Mouse (Mus musculus) right cerebral cortex, postnatal 14 days (tissue): ENCODE data around the gene Kcnh7.

Source experiments
- DNase-seq: peaks from one replicate; pipeline ENCODE4 v3.0.0; 2022

Kcnh7 gene

DNA sequence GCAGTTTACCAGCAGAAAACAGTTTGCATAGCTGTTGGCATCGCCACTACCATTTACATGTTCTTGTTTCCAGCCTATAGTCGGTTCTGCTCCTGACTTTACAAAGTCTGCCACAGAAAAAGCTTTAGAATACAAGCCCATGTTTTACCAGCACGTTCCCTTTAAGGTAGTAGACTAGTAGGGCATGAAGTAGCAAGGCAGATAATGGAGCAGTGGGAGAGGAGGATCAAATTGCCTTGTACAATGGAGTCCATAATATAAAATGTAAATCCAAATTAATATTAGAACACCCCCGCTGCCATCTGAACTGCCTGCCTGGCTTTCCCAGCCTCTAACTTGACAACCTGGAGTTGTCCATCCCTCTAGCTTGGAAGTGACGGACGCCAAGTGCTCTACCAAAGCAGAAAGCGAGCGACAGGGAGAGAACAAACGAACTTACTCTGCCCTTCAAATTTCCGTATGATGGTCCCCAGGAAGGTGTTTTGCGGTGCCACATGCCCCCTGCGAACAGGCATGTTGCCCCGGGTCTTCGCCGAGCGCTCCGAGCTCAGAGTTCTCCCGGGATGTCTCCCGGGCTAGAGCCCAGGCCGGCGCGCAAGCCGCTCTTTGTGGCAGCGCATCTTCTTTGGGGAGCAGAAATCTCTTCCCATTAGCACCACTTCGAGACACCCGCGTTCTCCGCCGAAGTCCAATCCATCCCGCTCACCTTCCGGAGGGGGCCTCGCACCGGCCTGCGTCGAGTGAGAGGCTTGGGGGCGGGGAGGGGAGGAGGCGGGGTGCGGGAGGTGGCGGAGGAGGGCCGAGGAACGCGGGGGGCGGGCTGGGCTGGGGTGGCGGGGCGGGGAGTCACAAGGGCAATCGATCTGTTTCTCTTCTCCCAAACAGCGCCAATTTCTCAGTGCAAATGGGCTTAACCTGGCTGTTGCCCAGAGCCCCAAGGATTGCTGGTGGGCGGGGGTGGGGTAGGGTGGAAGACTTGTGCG, at the start of gene Kcnh7:
Kcnh7 (minus strand) TSS at position 725 of the 983 bp plus-strand sequence.
- peak; percentile 34 for DNase-seq

DNA sequence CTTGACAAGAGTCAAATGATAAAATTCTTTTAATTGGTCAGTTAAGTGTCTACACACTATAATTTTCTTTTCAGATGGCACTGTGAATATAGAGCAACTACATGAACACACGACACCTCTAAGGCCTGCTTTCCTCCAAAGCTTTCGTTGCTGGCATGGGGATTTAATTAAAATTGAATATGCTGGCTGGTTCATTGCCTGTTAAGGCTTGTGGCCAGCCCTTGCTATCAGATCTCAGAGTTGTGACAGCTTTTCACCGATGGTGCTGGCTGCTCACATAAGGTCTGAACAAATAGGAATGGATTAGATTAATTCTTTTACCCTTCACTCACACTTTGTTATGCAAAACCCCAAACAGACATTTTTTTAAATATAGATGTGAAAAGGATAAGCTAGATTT, 23.3 kb upstream of the Kcnh7 start:
- no peak for DNase-seq

DNA sequence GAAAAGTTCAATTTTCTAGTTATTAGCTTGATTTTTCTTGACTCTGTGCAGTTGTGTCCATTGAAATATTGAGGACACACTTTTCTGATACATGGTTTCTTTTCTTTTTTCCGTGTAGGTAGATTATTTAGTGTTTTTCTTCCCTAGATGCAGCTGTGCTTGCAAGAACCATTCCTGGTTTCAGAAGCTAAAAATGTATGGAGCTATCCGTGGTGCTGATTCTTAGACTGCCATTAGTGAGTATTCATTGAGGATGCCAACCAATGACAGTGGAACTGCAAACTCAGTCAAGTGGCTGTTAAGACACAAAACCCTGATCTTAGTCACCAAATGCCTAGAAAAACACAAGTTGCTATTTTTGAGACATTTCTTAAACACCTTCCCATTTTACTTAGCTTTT, 1.9 kb upstream of the Kcnh7 start:
- DNase-seq, result no peak

DNA sequence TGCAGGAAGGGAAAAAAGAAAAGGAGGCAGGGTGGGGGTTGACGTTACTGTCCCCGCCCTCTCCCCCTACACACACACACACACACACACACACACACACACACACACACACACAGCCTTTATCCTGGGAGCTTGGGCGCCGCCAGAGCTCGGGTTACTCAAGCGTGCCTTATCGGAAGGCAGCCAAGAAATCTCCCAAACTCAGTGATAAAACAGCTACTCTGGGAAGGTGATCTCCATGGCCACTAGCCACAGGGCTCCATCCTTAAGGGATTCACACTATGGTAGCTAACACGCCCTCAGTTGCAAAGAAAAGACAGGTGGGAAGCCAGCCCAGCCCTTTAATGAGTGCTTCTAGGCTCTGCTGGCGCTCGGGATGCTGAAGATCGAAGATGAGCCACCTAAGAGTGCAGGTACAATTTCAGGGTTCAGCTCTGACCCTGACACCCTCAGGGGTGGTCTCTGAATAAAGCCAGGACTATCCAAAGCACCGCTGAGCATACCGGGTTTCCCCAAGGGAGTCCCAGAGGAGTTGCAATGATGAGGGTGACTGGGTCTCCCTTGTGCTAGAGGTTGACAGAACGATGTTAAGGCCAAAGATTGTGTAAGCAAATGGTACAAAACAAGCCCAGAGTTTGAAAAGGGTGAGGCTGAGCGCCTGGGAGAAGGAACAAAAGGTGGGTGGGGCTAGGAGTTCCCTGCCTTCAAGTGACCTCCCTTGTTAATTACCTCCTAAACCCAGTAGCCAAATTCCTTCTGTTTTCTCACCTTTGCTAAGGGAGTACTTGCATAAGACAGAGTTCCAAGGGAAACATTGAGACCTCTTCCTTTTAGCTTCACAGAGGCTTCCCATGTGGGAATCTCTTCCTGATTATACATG, 704 bp upstream of the Kcnh7 start:
- peak; percentile 42 for DNase-seq

DNA sequence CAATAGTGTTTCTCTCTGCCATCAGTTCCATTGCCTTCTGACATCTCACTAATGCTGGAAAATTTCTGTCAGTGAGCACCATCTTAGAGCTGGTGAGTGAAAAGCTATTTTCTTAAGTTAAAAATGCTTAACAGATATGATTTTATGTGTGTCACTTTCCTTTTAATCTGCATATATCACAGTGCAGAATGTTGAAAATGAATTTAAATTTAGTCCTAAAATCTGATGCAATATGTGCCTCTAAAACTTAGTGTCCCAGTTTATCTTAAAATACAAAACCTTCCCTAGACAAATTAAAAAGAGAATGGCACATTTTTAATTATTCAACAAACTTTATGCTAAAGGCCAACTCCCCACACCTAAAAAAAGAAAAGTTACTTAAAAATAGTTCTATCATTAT, 30.4 kb downstream of the Kcnh7 start:
- DNase-seq, result no peak

DNA sequence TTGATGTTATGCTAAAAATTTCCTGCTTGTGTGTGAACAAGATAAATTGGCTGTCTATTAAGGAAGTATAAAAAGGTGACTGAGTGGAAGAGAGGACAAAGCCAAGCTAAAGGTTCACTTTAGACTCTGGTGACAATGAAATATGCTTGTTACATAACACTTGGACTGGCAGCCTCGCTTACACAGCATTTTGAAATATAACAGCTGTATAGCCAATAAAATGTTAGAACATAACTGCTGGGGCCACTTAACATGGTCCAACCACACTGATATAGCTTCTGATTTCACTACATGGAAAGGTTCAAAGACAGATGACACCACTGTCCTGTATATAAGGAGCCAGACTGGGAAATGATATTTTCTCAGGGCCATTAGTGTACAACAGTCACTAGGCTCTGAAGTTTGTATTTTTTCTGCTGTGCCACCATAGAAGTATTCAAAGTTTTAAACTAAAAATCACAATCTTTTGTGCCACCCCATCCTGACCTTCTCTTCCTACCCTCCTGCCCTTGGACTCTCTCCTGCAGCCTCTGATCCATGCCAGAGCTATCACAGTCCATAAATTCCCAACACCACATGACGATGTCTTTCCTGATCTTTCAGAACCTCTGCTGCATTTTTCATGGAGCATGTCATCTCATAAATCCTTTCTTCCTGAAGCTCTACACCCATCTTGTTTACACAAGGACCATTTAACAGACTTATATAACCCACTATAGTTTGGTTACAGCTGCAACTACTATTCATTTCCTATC, 56.1 kb downstream of the Kcnh7 start:
- DNase-seq, result no peak

DNA sequence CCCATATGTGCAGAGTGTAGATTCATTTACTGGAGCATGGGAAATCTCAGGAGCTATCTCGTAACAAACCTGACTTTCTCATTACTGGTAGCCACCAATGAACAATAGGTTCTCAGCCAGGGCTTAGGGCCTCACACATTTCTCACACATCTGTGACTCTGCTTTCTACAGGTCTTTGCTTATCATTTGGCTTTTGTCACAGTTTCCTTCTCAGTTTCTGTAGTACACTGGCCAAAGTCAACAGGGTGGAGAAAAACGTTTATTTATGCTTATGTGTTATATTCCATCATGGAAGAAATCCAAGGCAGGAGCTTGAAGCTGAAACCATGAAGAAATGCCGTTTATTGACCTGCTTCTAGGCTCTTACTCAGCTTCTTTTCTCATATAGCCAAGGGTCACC, 63.8 kb downstream of the Kcnh7 start:
- no peak for DNase-seq

DNA sequence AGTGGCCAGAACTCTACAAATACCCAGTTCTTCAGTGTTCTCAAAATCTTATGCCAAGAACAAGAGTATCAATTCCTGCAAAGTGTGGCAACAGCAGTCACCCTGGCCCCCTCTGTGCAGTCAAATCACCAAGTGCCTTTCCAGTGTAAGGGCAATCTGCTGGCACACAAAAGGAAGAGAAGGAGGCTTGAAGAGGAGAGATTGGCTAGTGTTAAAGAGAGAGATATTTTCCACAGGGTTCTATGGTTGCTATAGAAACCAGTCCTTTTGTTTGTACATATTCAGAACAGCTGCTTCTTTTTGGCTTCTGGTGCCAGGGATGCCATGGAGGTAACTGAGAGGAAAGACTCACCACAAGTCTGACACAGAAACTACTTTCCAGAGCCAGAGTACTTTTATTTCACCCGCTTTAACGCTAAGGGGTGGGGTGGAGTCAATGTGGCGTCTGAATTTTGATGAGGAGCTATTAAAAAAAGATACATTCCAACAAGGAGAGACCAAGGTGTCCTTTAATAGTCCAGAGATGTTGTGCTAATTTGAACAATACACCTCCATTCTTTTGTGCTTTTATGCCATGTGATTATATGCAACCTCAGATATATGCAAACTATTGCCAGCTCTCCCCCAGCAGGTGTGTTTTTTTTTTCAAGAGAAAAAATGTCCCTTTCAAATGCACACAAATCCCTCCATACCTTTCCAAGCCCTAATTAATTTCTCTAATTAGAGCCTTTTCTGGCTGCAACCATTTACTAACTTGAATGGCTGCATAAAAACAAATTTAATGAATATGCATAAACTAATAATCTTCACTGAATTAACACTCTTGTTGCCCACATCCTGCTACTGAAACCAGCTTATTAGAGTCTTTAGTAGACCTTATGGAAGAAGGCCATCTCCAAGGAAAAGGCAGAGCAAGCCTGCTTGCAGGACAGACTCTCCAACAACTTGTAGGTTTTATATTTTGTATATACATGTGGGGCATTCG, 66.6 kb downstream of the Kcnh7 start:
- no peak for DNase-seq

DNA sequence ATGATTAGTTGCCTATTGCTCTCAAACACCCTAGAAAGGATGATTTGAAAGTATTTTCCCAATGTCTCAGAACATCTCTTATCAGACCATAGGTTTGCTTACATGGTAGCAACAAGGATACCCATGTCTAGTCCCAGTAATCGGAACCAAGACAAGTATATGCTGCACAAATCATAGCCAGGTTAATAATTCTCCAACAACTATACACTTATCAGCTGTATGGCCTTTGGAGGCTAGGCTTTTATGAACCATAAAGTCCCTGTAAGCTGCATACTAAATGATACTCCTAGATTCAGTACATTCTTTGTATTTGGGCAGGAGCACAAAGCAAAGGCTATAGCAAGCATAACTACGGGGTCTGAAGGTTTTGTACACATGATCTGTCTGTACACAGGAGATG, 78.1 kb downstream of the Kcnh7 start:
- DNase-seq, result no peak

DNA sequence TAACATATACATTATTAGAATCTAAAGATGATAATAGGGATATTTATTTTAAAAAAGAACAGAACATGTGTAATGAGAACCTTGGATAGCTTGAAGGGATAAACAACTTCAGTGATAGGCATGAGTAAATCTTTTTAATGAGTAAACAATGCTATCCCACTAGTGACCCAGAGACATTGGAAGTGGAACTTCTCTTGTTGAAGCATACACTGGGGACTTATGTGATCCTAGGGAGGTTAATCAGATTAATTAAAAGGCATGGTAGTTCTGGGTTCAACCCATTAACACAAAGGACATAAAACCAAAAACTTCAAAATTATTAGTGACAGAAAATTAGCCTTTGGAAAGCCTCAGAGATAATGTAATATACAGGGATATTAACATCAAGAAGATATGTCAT, 84.4 kb downstream of the Kcnh7 start:
- no peak for DNase-seq

DNA sequence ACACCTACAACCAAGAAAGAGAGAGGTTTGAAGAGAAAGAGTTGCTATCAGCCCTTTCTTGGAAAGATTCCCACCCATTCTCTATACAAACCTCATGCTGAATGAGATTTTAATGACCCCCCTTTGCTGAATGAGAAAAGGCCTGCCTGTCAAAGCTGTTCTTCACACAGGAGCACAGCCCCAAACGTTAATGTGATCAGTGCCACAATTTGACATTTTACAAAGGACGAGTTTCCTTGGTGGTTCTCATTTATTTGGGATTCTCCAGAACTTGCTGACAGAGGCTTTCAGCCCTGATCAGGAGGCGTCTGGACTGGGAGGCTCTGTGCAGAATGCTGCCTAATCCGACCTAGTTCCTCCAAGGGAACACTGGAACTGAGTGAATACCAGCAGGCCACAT, 92.3 kb downstream of the Kcnh7 start:
- DNase-seq, result no peak

DNA sequence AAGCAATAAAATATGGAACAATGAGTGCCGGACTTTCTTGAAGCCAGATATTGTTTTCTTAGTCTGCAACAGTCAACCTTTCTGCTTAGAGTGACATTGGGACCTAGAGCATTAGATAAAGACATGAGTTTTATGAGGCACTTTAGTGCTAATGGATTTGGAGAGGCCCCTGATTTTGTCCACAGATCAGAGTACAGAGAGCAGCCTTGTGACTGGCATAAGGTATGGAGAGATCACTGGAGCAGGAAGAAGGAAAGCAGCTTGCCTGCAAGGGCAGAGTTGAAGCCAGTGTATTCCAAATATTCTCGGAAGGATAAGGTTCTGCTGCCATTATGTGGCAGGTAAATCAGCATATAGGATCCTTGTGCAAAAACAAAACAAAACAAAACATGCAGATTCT, 93.6 kb downstream of the Kcnh7 start:
- no peak for DNase-seq

DNA sequence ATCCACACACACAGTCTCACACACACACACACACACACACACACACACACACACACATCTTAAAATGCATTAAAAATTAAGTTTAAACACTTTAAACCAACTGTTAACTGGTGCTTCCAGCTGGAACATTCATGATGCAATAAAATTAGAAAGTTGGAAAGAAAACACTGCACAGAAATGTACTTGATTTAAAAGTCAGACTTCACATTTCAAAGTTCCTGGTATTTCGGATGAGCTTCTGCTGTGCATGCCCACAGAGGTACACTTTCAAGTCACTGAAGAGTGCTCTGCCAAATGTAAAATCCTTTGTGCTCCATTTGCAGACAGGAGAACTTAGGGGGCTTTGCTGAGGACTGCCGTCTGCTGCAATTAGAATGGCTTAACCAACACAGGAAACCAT, 125.7 kb downstream of the Kcnh7 start:
- DNase-seq, result no peak

DNA sequence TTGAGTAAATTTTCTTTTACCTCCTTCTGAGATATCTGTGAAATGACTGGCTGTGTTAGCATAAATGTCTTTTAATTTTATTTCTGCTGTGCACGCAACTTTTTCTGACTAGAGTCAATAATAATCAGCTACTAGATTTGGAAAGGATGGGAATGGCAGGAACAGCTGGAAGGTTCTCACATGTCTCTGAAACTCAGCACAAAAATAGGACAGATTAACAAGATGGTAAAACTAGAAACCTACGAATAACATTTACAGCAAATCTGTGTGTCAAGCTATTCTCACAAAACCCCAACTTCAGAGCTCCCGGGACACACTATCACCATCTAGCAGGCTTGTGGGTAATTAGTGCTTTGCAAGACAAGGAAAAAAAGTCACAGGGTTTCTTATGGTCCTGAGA, 134.2 kb downstream of the Kcnh7 start:
- DNase-seq, result no peak

DNA sequence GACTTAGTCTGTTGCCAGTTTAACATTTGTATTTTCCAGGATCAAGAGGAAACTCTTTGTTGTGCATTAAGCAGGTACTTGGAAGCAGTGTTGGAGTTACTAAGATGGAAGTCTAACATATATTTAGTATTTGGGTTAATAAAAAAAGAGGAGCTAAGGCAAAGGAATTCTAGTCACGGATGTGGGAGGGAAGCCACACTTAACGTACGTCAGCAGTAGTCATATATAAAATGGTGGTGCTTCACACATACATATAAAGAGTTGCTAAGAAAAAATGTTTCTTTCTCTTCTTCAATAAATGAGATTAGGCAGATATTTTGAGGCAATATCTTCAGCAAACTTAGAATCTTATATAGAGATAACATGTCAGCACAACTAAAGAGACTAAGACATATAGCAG, 144.4 kb downstream of the Kcnh7 start:
- DNase-seq, result no peak

DNA sequence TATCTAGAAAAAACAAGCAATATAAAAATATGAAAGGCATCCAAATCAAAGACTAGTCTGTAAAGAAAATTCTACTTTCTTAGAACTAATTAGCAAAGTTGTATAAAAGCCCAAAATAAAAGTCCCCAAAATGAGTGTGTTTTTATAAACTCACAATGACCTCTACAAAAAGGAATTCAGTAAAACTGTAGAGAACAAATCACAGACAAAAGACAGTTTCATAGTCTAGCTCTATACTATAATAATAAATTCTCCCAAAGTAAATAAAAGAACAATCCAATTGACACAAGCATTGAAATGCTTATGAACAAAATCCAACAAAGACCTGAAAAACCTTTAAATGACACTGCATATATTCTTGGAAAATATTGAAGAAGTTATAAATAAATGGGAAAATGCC, 169.2 kb downstream of the Kcnh7 start:
- no peak for DNase-seq

DNA sequence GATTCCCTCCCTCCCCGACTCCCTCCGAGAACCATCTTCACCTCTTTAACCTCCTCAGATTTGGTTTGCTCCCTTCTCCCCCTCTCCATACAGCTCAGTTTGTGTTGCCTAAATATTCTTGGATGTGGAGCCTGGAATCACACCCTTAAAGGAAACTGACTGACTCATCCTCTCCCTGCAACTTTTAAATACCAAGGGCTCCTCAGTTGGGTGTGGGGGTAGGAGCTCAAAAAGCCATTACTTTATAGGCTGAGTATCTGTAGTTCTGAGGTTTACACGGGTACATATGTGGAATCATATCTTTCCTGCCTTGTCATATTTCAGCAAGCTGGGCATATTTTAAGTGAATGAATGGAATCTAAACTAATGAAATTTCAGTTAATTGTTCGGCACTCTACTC, 174.9 kb downstream of the Kcnh7 start:
- no peak for DNase-seq

DNA sequence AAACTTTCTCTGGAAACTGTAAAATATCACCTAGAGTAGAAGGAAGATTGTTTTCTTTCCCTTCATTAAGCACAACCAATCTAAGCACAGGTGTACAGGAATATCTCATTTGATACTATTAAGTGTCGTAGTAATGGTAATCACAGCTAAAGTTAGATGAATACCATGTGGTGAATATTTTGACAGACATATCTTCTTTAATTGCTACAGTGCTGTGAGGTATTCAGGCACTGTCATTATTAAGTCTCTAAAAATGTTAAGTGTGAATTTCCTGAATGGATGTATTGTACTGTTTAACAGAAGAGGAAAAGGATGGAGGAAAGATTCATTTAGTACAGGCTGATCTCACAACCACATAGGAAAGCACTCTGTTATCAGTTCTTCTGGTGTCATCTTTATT, 181.3 kb downstream of the Kcnh7 start:
- DNase-seq, result no peak

DNA sequence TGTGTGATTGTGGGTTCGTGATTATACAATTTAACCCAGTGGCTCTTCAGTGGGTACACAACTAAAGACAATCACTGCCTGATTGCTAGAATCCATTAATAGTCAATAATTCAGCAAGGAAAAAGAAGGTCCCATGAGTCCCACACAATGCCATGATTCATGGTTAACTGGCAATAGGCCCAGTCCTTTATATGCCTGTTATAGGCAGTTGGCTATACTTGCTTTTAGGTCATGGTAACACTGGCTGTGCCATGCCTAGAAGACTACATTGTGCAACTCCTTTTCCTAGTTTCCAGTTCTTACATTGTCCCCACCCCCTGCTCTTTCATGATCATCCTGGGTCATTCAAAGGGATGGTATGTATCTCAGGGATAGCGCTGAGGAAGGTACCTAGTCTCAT, 186.4 kb downstream of the Kcnh7 start:
- no peak for DNase-seq

DNA sequence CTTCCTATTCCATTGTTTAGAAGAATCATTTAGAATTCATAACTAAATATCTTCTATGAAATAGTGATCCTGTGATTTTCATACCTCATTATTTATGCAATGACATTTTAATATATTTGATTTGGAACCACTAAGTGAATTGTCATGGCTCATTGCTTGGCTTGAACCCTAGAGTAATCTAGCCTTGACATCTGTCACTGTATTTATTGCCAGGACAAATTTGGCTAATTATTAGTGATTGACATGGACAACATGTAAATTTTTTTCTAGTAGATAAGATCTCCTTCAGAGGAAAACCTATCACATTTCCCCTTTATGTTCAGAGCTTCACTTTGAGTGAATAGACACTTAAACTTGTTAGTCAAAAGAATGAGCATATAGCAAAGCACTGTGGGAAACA, 195.5 kb downstream of the Kcnh7 start:
- DNase-seq, result no peak

DNA sequence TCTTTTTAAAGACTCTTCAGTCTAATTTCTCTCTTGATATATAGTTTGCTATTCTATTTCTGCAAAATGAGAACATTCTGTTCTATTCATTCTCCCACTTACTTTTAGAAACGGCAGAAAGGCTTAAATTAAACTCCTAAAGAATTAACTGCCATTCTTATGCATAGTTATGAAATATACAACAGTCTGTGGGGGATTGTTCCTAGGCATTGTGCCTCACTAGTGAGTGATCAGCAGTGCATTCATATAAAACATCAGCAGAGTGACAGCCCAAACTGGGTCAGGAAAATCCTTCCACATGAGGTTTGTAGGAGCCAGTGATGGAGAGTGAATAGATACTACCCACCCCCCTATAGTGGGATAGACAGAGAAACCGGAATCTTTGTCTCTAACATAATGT, 200.2 kb downstream of the Kcnh7 start:
- DNase-seq, result no peak
